Mouse (Mus musculus) intestine, postnatal 0 days (tissue): Measurements from ENCODE around the gene Pcyt1a. TPM values are rescaled to one million over a fixed set of nuclear protein-coding genes. Genes with fewer than 3 reads are reported as not detected.
A peak's percentile ranks its signal among the peaks of the same experiment; 100 is the strongest.

ENCODE experiments used
- ATAC-seq: fragments of 200-750 bp; cut with Nextera tagmentation; 2 replicates; pipeline ENCODE4 v1.8.0; 2017; ENCODE audit warnings: mild to moderate bottlenecking, moderate TSS enrichment, moderate library complexity
- H3K27ac ChIP-seq: fragments of 300-500 bp; sonication (generic); 2 replicates; pipeline ENCODE4 v1.5.1; 2014; ENCODE audit warnings: mild to moderate bottlenecking, low read depth, low read length, moderate library complexity
- H3K27me3 ChIP-seq: fragments of 300-500 bp; sonication (generic); replicated peaks from 2 replicates; pipeline ENCODE4 v1.6.1; 2014; ENCODE audit warnings: low read length, mixed read lengths; ENCODE audit not compliant: control insufficient read depth, insufficient read depth
- H3K36me3 ChIP-seq: fragments of 300-500 bp; sonication (generic); 2 replicates; pipeline ENCODE4 v1.6.1; 2014; ENCODE audit warnings: mild to moderate bottlenecking, moderate library complexity; ENCODE audit not compliant: control insufficient read depth, insufficient read depth
- H3K4me1 ChIP-seq: fragments of 300-500 bp; sonication (generic); replicated peaks from 2 replicates; pipeline ENCODE4 v1.6.1; 2014; ENCODE audit warnings: antibody characterized with exemption, low read length, mixed read lengths; ENCODE audit not compliant: control insufficient read depth, insufficient read depth
- H3K4me2 ChIP-seq: fragments of 300-500 bp; sonication (generic); replicated peaks from 2 replicates; pipeline ENCODE4 v1.6.1; 2014; ENCODE audit warnings: low read depth, mild to moderate bottlenecking, moderate library complexity
- H3K4me3 ChIP-seq: fragments of 300-500 bp; sonication (generic); 2 replicates; pipeline ENCODE4 v1.5.1; 2014; ENCODE audit warnings: low read depth, low read length
- H3K9ac ChIP-seq: fragments of 300-500 bp; sonication (generic); 2 replicates; pipeline ENCODE4 v1.6.1; 2014; ENCODE audit warnings: mild to moderate bottlenecking, low read depth, low read length
- H3K9me3 ChIP-seq: fragments of 300-500 bp; sonication (generic); 2 replicates; pipeline ENCODE4 v1.6.1; 2016; ENCODE audit warnings: mixed run types; ENCODE audit not compliant: control insufficient read depth
- CTCF ChIP-seq: sonication (generic); IDR thresholded peaks from 2 replicates; pipeline ENCODE4 v1.5.1; 2016; ENCODE audit warnings: low read depth, mild to moderate bottlenecking, control low read depth, antibody characterized with exemption, moderate library complexity
- WGBS: fragments of 180-500 bp; shearing (Covaris S2); extraction: QIAGEN DNeasy Blood & Tissue Kit; methylation state at CpG from one replicate; pipeline ENCODE4 v1.1.7; 2014; 5-methylcytosine and 5-hydroxymethylcytosine counted together
- polyA plus RNA-seq: library from polyadenylated mRNA; unstranded; fragments of >200 nt; fragmentation: Nextera tagmentation; extraction: Ambion mirVana; gene quantifications from 2 replicates; pipeline ENCODE4 v1.2.1, GENCODE M21; 2015

Gene Pcyt1a
- polyA plus RNA-seq, 1 experiment from 2014 or later: 114 TPM

- no peaks in the 10 kb centered on the region for H3K9me3 ChIP-seq
- no peaks in the 10 kb centered on the region for H3K27me3 ChIP-seq
- TF ChIP-seq CTCF: peak; percentile 61
- WGBS: 48% methylated on average over 4 of the region's 4 CpGs
- ATAC-seq: no peak
- no peak overlapping the region for H3K9ac ChIP-seq
- no peak overlapping the region for H3K4me2 ChIP-seq
- H3K4me1 ChIP-seq: no peaks in the 10 kb centered on the region
- H3K27ac ChIP-seq: no peak overlapping the region; the same call in 1 of the 2 replicates
- H3K4me3 ChIP-seq: no peak overlapping the region
- H3K36me3 ChIP-seq: peaks cover 35% of the 10 kb centered on the region
Observed at GRCm38 (mm10) chr16:32460518-32460917, 29.8 kb downstream of the Pcyt1a start.

DNA sequence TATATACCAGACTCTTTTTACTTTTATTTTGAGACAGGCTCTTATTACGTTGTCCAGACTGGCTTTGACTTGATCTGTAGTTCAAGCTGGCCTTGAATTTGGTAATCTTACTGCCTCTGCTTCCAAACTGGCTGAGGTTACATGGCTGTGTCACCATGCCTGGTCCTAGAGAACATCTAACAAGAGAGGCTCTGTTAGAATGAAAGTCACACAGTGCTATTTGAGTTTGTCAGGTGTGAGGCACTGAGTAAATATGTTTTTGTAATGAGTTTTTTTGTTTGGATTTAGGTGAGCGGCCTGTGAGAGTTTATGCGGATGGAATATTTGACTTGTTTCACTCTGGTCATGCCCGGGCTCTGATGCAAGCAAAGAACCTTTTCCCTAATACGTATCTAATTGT, 31.0 kb downstream of the Pcyt1a start:
- no peak for TF ChIP-seq CTCF
- no peak overlapping the region for H3K4me3 ChIP-seq

GRCm38 (mm10) chr16:32462950-32463349, 32.2 kb downstream of the Pcyt1a start:
- peaks cover 35% of the 10 kb centered on the region for H3K36me3 ChIP-seq
- no peak overlapping the region for H3K4me2 ChIP-seq
- 64% methylated on average over 16 of the region's 16 CpGs for WGBS
- no peak overlapping the region for H3K9ac ChIP-seq
- H3K4me3 ChIP-seq: no peak overlapping the region
- H3K27me3 ChIP-seq: no peaks in the 10 kb centered on the region
- no peaks in the 10 kb centered on the region for H3K9me3 ChIP-seq
- no peaks in the 10 kb centered on the region for H3K4me1 ChIP-seq
- no peak for TF ChIP-seq CTCF
- H3K27ac ChIP-seq: peak overlapping the region; percentile 63
- ATAC-seq: peak; percentile 50

More for the DNA sequence above, 31.0 kb downstream of the Pcyt1a start:
- H3K9ac ChIP-seq: no peak overlapping the region
- peaks cover 26% of the 10 kb centered on the region; the same call in 1 of the 2 replicates for H3K36me3 ChIP-seq
- H3K27me3 ChIP-seq: no peaks in the 10 kb centered on the region
- no peak overlapping the region for H3K4me2 ChIP-seq
- no peak for ATAC-seq
- H3K9me3 ChIP-seq: no peaks in the 10 kb centered on the region
- no peaks in the 10 kb centered on the region for H3K4me1 ChIP-seq
- WGBS: 89% methylated on average over 5 of the region's 5 CpGs
- H3K27ac ChIP-seq: peak overlapping the region; percentile 50; the same call in 1 of the 2 replicates

DNA sequence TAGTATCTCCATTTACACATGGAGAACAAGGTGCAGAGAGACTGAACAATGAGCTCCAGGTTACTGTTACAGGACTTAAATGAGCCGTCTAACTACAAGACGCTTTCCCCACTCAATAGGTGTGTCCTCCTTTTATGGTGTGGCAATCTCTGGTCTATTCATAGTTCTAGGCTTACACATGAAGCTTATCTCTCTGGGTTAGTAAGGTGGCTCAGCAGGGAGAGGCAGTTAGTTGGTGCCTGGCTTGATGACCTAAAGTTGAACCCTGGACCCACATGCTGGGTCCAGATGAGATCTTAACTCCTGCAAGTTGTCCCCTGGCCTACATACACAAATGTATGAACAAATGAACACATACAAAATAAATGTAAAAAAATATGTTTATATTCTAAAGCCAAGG, 32.7 kb downstream of the Pcyt1a start:
- peak overlapping the region; percentile 63 for H3K27ac ChIP-seq
- TF ChIP-seq CTCF: no peak
- H3K36me3 ChIP-seq: peaks cover 35% of the 10 kb centered on the region
- no peaks in the 10 kb centered on the region for H3K27me3 ChIP-seq
- H3K4me2 ChIP-seq: no peak overlapping the region
- H3K4me3 ChIP-seq: no peak overlapping the region
- H3K9me3 ChIP-seq: no peaks in the 10 kb centered on the region
- H3K9ac ChIP-seq: no peak overlapping the region
- peak; percentile 95 for ATAC-seq
- WGBS: 51% methylated on average over 2 of the region's 2 CpGs
- H3K4me1 ChIP-seq: no peaks in the 10 kb centered on the region

DNA sequence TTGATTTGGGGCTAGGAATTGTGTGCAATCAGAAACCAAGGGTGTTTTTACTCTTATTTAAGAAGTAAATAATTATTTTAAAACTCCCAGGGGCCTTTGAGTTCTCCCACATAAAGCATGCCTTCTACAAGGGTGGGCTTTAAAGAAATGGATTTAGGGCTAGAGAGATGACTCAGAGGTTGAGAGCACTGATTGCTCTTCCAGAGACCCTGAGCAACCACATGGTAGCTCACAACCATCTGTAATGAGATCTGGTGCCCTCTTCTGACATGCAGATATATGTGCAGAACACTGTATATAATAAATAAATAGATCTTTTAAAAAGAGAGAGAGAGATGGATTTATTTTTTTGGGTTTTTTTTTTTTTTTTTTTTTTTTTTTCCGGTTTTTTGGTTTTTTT, 34.2 kb downstream of the Pcyt1a start:
- no peaks in the 10 kb centered on the region for H3K4me1 ChIP-seq
- peaks cover 37% of the 10 kb centered on the region for H3K36me3 ChIP-seq
- no peaks in the 10 kb centered on the region for H3K9me3 ChIP-seq
- no peak overlapping the region for H3K4me3 ChIP-seq
- H3K27me3 ChIP-seq: no peaks in the 10 kb centered on the region
- no peak overlapping the region for H3K9ac ChIP-seq
- H3K27ac ChIP-seq: no peak overlapping the region
- no CpG with 5 or more reads among the region's 1 CpGs for WGBS
- TF ChIP-seq CTCF: 0 out of 2 replicates have a peak, but pooled peaks have one; percentile 5
- no peak for ATAC-seq
- no peak overlapping the region for H3K4me2 ChIP-seq

DNA sequence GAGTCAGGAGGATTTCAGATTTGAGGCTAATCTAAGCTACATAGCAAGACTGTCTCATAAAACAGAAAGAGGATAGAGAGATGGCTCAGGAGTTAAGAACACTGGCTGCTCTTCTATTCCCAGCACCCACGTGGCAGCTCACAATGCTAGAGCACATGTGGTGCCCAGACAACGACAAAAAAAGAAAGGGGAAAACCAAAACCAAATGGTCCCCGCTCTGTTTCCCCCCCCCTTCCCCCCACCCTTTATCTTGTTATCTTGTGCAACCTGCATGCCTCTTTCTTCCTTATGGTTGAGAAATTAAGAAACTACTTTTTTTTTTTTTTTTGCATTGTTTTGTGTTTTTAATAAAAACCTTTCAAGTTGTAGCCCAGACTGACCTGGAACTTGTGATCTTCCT, 37.8 kb downstream of the Pcyt1a start:
- ATAC-seq: no peak
- Histone ChIP-seq H3K27me3 (no peaks in the 10 kb centered on the region), H3K27ac (no peak overlapping the region), H3K4me3 (no peak overlapping the region), H3K9me3 (no peaks in the 10 kb centered on the region), H3K9ac (no peak overlapping the region), H3K4me1 (no peaks in the 10 kb centered on the region), H3K4me2 (no peak overlapping the region), H3K36me3 (peaks cover 56% of the 10 kb centered on the region)
- TF ChIP-seq CTCF: no peak
- 83% methylated on average over 3 of the region's 3 CpGs for WGBS

DNA sequence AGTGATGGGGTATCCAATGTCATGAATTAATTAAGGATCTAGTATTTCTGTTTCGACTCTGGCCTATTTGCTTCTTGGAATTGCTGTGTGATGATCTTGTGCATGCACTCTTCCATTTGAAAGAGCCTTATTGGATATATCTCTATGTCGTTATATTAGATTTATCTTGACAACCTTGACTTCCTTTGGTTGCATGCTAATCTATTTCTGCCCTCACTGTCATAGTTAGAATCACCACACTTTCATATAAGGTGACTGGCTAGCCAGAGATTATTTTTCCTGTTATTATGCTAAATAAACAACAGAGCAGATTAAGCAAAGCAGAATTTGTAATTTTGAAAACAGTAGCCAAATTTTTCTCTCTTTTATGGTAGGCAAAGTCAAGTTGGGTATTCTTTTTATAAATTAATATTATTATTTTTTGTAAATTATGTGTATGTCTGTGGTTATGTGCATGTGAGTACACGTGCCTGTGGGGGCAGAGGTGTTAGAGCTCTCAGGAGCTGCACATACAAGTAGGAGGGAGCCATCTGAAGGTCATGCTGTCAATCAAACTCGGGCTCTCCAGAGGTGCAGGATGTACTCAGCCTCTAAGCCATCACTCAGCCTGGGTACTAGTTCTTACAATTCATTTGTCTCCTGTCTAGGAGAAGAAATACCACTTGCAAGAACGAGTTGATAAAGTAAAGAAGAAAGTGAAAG, 38.8 kb downstream of the Pcyt1a start:
- H3K9ac ChIP-seq: no peak overlapping the region
- H3K4me1 ChIP-seq: no peaks in the 10 kb centered on the region
- H3K27ac ChIP-seq: no peak overlapping the region
- 74% methylated on average over 5 of the region's 5 CpGs for whole genome bisulfite sequencing
- no peak for ATAC-seq
- TF ChIP-seq CTCF: no peak
- no peaks in the 10 kb centered on the region for H3K9me3 ChIP-seq
- H3K27me3 ChIP-seq: no peaks in the 10 kb centered on the region
- H3K4me3 ChIP-seq: no peak overlapping the region
- no peak overlapping the region for H3K4me2 ChIP-seq
- H3K36me3 ChIP-seq: peaks cover 56% of the 10 kb centered on the region
